Mouse (Mus musculus): ENCODE measurements at regions not wholly inside any gene's neighbourhood (a gene's known extent, or its start where the extent isn't known, plus 50 kb on each side); places are given as distances from the start of the nearest gene placed in this dataset.

GRCm38 (mm10) chr13:113536306-113536705 is 82.1 kb downstream of the Snx18 start:
- no peak for DNase-seq (ENCODE audit: low spot score)

- DNase-seq (ENCODE audit: low spot score), result no peak
Measured at GRCm38 (mm10) chr13:113534664-113535455, 83.5 kb downstream of the Snx18 start.

GRCm38 (mm10) chr13:113533884-113534445 is 84.4 kb downstream of the Snx18 start:
- DNase-seq (ENCODE audit: low spot score), result no peak

GRCm38 (mm10) chr13:113526997-113527396 is 91.4 kb downstream of the Snx18 start:
- DNase-seq (ENCODE audit: low spot score), result no peak

GRCm38 (mm10) chr13:113523503-113523902 is 94.9 kb downstream of the Snx18 start:
- no peak for DNase-seq (ENCODE audit: low spot score)

- DNase-seq (ENCODE audit: low spot score), result no peak
Measured at GRCm38 (mm10) chr13:113518144-113518543, 100.2 kb downstream of the Snx18 start.

- DNase-seq (ENCODE audit: low spot score), result no peak
Measured at GRCm38 (mm10) chr13:113516102-113516501, 102.3 kb downstream of the Snx18 start.

GRCm38 (mm10) chr13:113515162-113515600 is 103.2 kb downstream of the Snx18 start:
- no peak for DNase-seq (ENCODE audit: low spot score)

GRCm38 (mm10) chr13:113509403-113510185 is 108.8 kb downstream of the Snx18 start:
- DNase-seq (ENCODE audit: low spot score), result peak; percentile 52

- no peak for DNase-seq (ENCODE audit: low spot score)
Measured at GRCm38 (mm10) chr13:113508124-113508728, 110.1 kb downstream of the Snx18 start.

GRCm38 (mm10) chr13:113502528-113502927 is 115.8 kb downstream of the Snx18 start:
- DNase-seq (ENCODE audit: low spot score), result no peak

- no peak for DNase-seq (ENCODE audit: low spot score)
Measured at GRCm38 (mm10) chr13:113502059-113502458, 116.3 kb downstream of the Snx18 start.

GRCm38 (mm10) chr13:113500373-113500990 is 117.9 kb downstream of the Snx18 start:
- DNase-seq (ENCODE audit: low spot score), result no peak

- DNase-seq (ENCODE audit: low spot score), result no peak
Measured at GRCm38 (mm10) chr13:113499079-113499710, 119.2 kb downstream of the Snx18 start.

GRCm38 (mm10) chr13:113495595-113496285 is 122.6 kb downstream of the Snx18 start:
- DNase-seq (ENCODE audit: low spot score), result no peak

GRCm38 (mm10) chr13:113495136-113495535 is 123.2 kb downstream of the Snx18 start:
- DNase-seq (ENCODE audit: low spot score), result no peak

- DNase-seq (ENCODE audit: low spot score), result no peak
Measured at GRCm38 (mm10) chr13:113494688-113495087, 123.7 kb downstream of the Snx18 start.

- no peak for DNase-seq (ENCODE audit: low spot score)
Measured at GRCm38 (mm10) chr13:113489951-113490822, 128.2 kb downstream of the Snx18 start.

- no peak for DNase-seq (ENCODE audit: low spot score)
Measured at GRCm38 (mm10) chr13:113486368-113486955, 131.9 kb downstream of the Snx18 start.
